Mouse (Mus musculus) embryonic facial prominence, embryonic 10.5 days (tissue): ENCODE measurements around the gene Adcy2. TPM values are rescaled to one million over a fixed set of nuclear protein-coding genes. Genes with fewer than 3 reads are reported as not detected.

Experiments used
- DNase-seq: peaks from one replicate; pipeline ENCODE4 v3.0.0-alpha.2; 2017; ENCODE audit warnings: low spot score
- H3K27ac ChIP-seq: fragments of 300-500 bp; sonication (generic); replicated peaks from 2 replicates; pipeline ENCODE4 v1.5.1; 2016; ENCODE audit warnings: mild to moderate bottlenecking
- H3K27me3 ChIP-seq: fragments of 300-500 bp; sonication (generic); replicated peaks from 2 replicates; pipeline ENCODE4 v1.6.1; 2016; ENCODE audit warnings: low read depth, mild to moderate bottlenecking; ENCODE audit not compliant: poor library complexity, severe bottlenecking
- H3K36me3 ChIP-seq: fragments of 300-500 bp; sonication (generic); replicated peaks from 2 replicates; pipeline ENCODE4 v1.6.1; 2016; ENCODE audit warnings: mild to moderate bottlenecking, moderate library complexity
- H3K4me1 ChIP-seq: fragments of 300-500 bp; sonication (generic); 2 replicates; pipeline ENCODE4 v1.6.1; 2016
- H3K4me3 ChIP-seq: fragments of 300-500 bp; sonication (generic); 2 replicates; pipeline ENCODE4 v1.5.1; 2016; ENCODE audit warnings: mild to moderate bottlenecking, moderate library complexity
- H3K9me3 ChIP-seq: fragments of 300-500 bp; sonication (generic); 2 replicates; pipeline ENCODE4 v1.6.1; 2016; ENCODE audit warnings: mild to moderate bottlenecking
- WGBS: fragments of 180-500 bp; shearing (Covaris S2); methylation state at CpG from one replicate; pipeline ENCODE4 v1.1.7; 2016; 5-methylcytosine and 5-hydroxymethylcytosine counted together
- polyA plus RNA-seq: library from polyadenylated mRNA; unstranded; fragments of >200 nt; fragmentation: Nextera tagmentation; extraction: Ambion mirVana; gene quantifications from 2 replicates; pipeline ENCODE4 v1.2.1, GENCODE M21; 2016

Adcy2 gene
- polyA plus RNA-seq, 1 experiment from 2014 or later: 0.66 TPM

- no peak overlapping the region for H3K4me3 ChIP-seq
- DNase-seq: no peak
- no peak overlapping the region for H3K27ac ChIP-seq
- H3K36me3 ChIP-seq: peaks cover 55% of the 10 kb centered on the region
- WGBS: 69% methylated on average over 1 of the region's 1 CpGs
- peaks cover 9% of the 10 kb centered on the region; the same call in 1 of the 2 replicates for H3K4me1 ChIP-seq
- no peaks in the 10 kb centered on the region for H3K9me3 ChIP-seq
- H3K27me3 ChIP-seq: peaks cover 10% of the 10 kb centered on the region
Measured at GRCm38 (mm10) chr13:68593797-68594196, 405.5 kb downstream of the Adcy2 start.

DNA sequence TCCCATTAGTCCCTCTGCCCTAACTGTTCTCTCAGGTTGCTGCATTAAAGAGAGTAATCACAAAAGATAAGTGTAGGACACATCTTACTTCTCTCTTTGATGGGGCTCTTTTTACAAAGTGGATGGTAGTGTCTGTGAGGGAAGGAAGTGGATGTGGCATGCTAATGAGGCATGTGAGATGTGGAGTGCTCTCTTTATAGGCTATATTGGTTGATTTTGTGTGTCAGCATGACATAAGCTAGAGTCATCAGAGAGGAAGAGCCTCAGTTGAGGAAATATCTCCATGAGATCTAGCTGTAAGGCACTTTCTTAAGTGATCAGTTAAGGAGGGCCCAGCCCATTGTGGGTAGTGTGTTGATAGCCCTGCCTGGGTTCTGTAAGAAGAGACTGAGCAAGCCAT is 411.0 kb downstream of the Adcy2 start:
- Histone ChIP-seq H3K27me3 (no peaks in the 10 kb centered on the region), H3K9me3 (no peaks in the 10 kb centered on the region), H3K27ac (no peak overlapping the region), H3K4me3 (no peak overlapping the region), H3K36me3 (peaks cover 99% of the 10 kb centered on the region), H3K4me1 (no peaks in the 10 kb centered on the region)
- no peak for DNase-seq

GRCm38 (mm10) chr13:68585441-68585840 is 413.9 kb downstream of the Adcy2 start:
- DNase-seq: no peak
- Histone ChIP-seq H3K36me3 (peaks cover 70% of the 10 kb centered on the region), H3K27me3 (no peaks in the 10 kb centered on the region), H3K4me3 (no peak overlapping the region), H3K4me1 (peaks cover 12% of the 10 kb centered on the region), H3K9me3 (no peaks in the 10 kb centered on the region), H3K27ac (no peak overlapping the region)
- 87% methylated on average over 7 of the region's 7 CpGs for WGBS

- WGBS: 93% methylated on average over 11 of the region's 11 CpGs
Measured at GRCm38 (mm10) chr13:68583961-68584360, 415.4 kb downstream of the Adcy2 start.

GRCm38 (mm10) chr13:68582517-68582780 is 416.9 kb downstream of the Adcy2 start:
- Histone ChIP-seq H3K27ac (peak overlapping the region; percentile 92), H3K36me3 (peaks cover 62% of the 10 kb centered on the region), H3K27me3 (no peaks in the 10 kb centered on the region), H3K4me3 (peak overlapping the region; percentile 79), H3K9me3 (no peaks in the 10 kb centered on the region), H3K4me1 (peaks cover 12% of the 10 kb centered on the region)
- no peak for DNase-seq
- 2% methylated on average over 11 of the region's 11 CpGs for WGBS

More at GRCm38 (mm10) chr13:68583961-68584360, 415.4 kb downstream of the Adcy2 start:
- H3K27ac ChIP-seq: no peak overlapping the region
- H3K27me3 ChIP-seq: no peaks in the 10 kb centered on the region
- peaks cover 12% of the 10 kb centered on the region for H3K4me1 ChIP-seq
- H3K4me3 ChIP-seq: no peak overlapping the region; the same call in 1 of the 2 replicates
- H3K9me3 ChIP-seq: no peaks in the 10 kb centered on the region
- H3K36me3 ChIP-seq: peaks cover 62% of the 10 kb centered on the region
- no peak for DNase-seq

- no peaks in the 10 kb centered on the region for H3K27me3 ChIP-seq
- no peaks in the 10 kb centered on the region for H3K9me3 ChIP-seq
- H3K27ac ChIP-seq: peak within 1 kb of the TSS; percentile 92
- peak; percentile 99 for DNase-seq
- under 1% methylated on average over 81 of the region's 81 CpGs for WGBS
- H3K4me1 ChIP-seq: peaks cover 12% of the 10 kb centered on the region
- H3K4me3 ChIP-seq: peak within 1 kb of the TSS; percentile 79
- H3K36me3 ChIP-seq: peaks cover 62% of the 10 kb centered on the region
Measured at GRCm38 (mm10) chr13:68581747-68582516, 417.4 kb downstream of the Adcy2 start, which contains the start of the genes Mtrr and Fastkd3. Mtrr (minus strand) TSS chr13:68582149. Fastkd3 (plus strand) TSS chr13:68582234.

DNA sequence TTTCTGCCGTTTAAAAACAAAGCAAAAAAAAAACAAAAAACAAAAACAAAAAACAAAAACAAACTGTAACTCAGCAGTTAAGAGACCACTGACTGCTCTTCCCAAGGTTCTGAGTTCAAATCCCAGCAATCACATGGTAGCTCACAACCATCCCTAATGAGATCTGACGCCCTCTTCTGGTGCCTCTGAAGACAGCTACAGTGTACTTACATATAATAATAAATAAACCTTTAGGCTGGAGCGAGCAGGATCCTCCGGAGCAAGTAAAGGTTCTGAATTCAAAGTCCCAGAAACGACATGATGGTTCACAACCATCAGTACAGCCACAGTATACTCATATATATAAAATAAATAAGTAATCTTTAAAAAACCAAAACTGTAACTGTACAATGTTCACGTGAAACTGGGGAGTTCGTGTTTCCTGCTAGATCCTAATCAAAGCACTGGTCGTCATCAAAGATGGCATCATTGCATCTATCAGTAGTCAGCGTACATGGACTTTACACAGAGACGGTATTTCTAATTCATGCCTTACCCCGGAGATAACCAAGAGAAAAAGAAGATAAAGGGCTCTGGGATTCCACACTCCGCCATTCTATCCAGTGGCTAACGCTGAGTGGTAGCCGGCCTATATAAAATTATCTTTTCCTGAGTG is 418.1 kb downstream of the Adcy2 start:
- peaks cover 62% of the 10 kb centered on the region for H3K36me3 ChIP-seq
- H3K4me3 ChIP-seq: peak overlapping the region; percentile 79
- no peaks in the 10 kb centered on the region for H3K27me3 ChIP-seq
- no peak for DNase-seq
- 25% methylated on average over 14 of the region's 14 CpGs for WGBS
- H3K27ac ChIP-seq: peak overlapping the region; percentile 92
- H3K4me1 ChIP-seq: peaks cover 12% of the 10 kb centered on the region
- no peaks in the 10 kb centered on the region for H3K9me3 ChIP-seq

- H3K4me3 ChIP-seq: no peak overlapping the region
- no peak for DNase-seq
- H3K9me3 ChIP-seq: no peaks in the 10 kb centered on the region
- 94% methylated on average over 7 of the region's 7 CpGs for whole genome bisulfite sequencing
- no peaks in the 10 kb centered on the region for H3K27me3 ChIP-seq
- no peak overlapping the region for H3K27ac ChIP-seq
- H3K4me1 ChIP-seq: peaks cover 16% of the 10 kb centered on the region
- H3K36me3 ChIP-seq: peaks cover 66% of the 10 kb centered on the region
Measured at GRCm38 (mm10) chr13:68577945-68578344, 421.4 kb downstream of the Adcy2 start.

GRCm38 (mm10) chr13:68574398-68574797 is 424.9 kb downstream of the Adcy2 start:
- H3K27me3 ChIP-seq: no peaks in the 10 kb centered on the region
- DNase-seq: no peak
- no peaks in the 10 kb centered on the region for H3K9me3 ChIP-seq
- H3K36me3 ChIP-seq: peaks cover 97% of the 10 kb centered on the region
- H3K27ac ChIP-seq: no peak overlapping the region
- H3K4me3 ChIP-seq: no peak overlapping the region
- 86% methylated on average over 4 of the region's 4 CpGs for WGBS
- H3K4me1 ChIP-seq: peaks cover 7% of the 10 kb centered on the region; the same call in 1 of the 2 replicates

- Histone ChIP-seq H3K27ac (peak overlapping the region; percentile 44; the same call in 1 of the 2 replicates), H3K27me3 (no peaks in the 10 kb centered on the region), H3K4me1 (peaks cover 7% of the 10 kb centered on the region; the same call in 1 of the 2 replicates), H3K36me3 (peaks cover 97% of the 10 kb centered on the region), H3K9me3 (no peaks in the 10 kb centered on the region), H3K4me3 (no peak overlapping the region)
- 67% methylated on average over 10 of the region's 10 CpGs for WGBS
- DNase-seq: peak; percentile 53
Measured at GRCm38 (mm10) chr13:68572966-68573913, 426.1 kb downstream of the Adcy2 start.

DNA sequence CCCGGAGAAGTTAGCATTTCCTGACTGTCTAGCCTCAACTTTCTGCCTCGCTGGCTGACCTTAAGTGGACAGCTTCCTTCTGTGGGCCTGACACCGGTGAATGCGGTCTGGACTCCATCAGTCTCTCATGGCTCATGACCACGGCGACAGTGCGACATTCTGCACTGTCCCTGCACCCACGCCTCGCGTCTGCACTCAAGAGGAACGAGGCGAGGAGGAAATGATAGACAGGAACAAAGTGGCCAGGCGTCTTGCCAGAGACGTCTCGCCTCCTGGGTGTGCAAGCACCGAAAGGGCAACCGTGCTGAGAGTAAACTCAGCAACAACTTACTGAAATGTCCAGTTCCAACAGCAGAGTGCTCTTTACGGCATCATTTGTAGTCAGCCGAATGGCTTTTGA is 427.1 kb downstream of the Adcy2 start:
- no peak for DNase-seq
- 90% methylated on average over 19 of the region's 19 CpGs for WGBS
- Histone ChIP-seq H3K4me1 (peaks cover 7% of the 10 kb centered on the region; the same call in 1 of the 2 replicates), H3K36me3 (peaks cover 97% of the 10 kb centered on the region), H3K9me3 (no peaks in the 10 kb centered on the region), H3K27me3 (no peaks in the 10 kb centered on the region), H3K27ac (no peak overlapping the region), H3K4me3 (no peak overlapping the region)
